Mouse (Mus musculus): ENCODE data around the gene Plek.
"Not testable (repeated sequence)": the region's sequence is repeated elsewhere in the genome, so short reads cannot be mapped to it uniquely, and the experiment has no call there.

The Plek gene

DNA sequence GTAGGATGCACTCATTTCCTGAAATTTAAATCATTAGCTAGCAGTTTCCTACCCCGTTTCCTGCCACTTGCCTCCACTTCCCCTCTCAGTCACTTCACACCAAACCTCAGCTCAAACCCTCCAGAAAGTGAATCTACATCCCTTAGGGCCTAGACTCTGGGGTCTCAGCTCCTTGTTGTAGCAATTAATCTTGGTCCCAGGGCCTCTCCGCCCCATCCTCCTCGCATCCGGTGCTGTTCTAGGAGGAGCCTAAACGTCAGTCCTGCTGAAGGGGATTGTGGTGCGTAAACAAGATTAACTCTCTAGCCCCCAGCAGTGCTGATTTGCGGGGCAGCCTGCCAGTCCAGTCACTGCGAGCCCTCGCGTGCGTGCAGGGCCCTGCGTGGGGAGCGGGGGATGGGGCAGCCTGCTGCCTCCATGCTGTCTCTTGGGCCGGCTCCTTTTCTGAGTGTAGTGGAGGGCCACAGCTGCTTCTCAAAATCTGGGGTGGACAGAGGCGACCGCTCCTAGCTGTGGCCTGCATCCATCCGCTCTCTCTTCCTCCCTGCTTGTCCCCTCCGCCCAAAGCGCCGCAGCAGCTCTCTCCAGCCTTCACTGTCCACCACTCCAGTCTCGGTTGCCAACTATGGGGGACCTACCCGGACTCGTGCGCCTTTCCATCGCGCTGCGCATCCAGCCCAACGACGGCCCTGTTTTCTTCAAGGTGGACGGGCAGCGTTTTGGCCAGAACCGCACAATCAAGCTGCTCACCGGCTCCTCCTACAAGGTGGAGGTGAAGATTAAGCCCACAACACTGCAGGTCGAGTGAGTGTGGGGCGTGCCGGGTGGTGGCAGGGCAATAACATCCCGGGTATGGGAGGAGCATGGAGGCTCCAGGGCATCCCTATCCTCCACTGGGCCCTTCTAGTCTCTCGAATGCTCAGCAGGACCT lies at the start of gene Plek, which contains the start of gene Cnrip1:
Gene Plek (minus strand): TSS at position 837 of the 931 bp plus-strand sequence.
Gene Cnrip1 (plus strand): TSS at position 42 of the 931 bp plus-strand sequence.
- peak; percentile 80 to 81 for DNase-seq (ENCODE audit: low spot score in 2 of 2)

DNA sequence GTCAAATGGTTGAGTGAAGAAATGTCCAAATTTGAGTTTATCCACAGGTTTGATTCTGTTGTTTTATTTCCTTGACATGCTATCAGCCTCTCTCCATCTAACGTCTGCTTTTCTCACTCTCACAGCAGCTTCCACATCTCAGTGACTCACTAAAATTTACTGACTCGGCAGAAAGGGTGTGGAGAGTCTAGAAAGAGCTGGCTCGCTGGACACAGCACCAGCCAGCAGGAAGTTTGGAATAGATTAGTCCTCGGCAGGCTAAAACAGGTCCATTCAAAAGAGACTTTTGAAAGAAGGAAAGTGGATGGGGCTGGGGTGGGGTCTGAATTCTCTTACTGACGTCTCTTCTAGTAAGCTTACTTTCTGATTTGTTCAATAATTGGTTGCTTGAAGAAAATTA lies 33.9 kb upstream of the Plek start:
- DNase-seq (ENCODE audit: low spot score in 2 of 2) = no peak

DNA sequence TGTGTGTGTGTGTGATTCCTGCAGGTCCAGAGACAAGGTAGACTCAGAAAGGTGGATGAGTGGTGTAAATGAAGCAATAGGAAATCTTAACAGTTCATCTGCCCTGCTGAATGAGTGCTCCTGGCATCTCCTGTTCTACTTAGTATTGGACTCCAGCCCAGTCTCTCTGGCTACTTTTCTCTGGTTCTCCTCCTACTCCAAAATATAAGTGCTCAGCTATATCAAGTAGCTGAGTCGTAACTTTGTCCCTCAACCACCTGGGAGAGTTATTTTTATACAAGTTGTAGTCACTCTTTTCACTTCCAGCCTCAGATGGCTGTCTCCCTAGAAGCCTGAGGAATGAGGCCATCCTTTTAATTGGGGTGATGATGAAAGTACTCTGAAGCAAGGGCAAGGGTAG lies 31.7 kb upstream of the Plek start:
- DNase-seq (ENCODE audit: low spot score in 2 of 2) = no peak

DNA sequence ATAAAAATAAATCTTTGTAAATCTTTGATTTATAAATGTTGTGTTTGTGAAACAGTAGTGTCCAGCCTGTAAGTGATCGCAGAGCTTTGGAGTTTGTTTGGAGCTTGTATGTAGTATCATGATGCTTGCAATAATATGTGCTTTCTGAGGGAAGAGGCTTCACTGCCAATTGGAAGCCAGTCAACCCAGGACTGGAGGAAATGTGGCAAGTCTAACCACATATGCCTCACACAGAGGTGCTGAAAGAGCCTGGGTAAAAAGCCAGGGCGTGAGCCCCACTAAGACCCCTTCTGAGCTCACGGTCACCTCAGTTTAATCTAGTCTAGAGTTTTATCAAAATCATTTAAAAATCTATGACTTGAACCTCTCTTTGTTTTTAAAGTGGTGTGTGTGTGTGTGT lies 31.3 kb upstream of the Plek start:
- no peak for DNase-seq (ENCODE audit: low spot score in 2 of 2)

DNA sequence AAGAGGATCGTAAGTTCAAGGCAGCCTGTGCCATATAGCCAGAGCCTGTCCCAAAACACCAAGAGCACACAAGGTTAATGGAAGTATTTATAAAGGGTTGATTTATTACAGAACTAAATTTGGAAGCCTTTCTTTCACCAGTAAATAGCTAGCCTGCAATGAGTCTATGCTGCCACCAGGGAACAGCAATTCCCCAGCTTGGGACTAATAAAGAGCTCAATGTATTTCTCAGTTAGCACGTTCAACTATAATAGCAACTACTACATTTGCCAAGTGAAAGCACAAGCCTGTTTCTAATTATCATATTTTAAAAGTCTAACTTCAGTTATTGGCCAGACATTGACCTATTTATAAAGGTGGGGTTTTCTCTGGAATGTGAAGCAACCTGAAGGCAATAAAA lies 30.8 kb upstream of the Plek start:
- DNase-seq (ENCODE audit: low spot score in 2 of 2) = no peak

DNA sequence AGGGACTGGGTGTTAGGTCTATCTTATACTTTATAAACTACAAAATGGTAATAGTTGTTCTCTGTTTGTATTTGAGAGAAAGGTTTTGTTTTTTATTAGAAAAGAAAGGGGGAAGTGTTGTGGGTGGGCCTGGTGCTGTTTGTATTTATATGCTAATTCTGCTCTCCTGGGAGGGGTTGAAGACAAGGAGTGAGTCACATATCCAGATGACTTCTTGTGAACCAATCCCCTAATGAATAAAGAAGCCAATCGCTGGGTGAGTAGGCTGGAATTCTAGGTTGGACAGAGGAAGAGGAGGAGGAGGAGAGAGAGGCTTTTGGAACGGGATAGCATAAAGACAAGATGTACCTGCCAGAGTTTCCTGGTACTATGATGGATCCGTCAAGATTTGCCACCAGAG lies 29.9 kb upstream of the Plek start:
- DNase-seq (ENCODE audit: low spot score in 2 of 2) = no peak

DNA sequence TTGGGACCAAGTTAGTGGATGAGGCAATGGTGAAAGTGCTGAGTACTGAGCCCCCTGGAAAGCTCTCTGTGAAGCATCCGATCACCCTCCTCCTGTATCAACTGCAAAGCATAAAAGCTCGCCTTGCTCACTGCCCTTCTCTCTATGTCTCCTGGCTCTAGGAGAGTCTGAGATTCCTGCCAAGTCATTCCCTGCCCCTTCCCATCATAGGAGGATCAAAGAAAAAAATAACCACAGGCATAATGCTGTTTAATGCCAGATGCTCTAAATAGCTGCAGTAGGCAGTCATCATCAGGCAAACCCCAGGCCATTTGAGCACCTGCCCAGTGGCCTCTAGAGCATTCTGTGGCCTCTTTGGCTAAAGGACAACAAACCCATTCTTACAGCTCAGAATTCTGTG lies 23.5 kb upstream of the Plek start:
- DNase-seq (ENCODE audit: low spot score in 2 of 2) = no peak

DNA sequence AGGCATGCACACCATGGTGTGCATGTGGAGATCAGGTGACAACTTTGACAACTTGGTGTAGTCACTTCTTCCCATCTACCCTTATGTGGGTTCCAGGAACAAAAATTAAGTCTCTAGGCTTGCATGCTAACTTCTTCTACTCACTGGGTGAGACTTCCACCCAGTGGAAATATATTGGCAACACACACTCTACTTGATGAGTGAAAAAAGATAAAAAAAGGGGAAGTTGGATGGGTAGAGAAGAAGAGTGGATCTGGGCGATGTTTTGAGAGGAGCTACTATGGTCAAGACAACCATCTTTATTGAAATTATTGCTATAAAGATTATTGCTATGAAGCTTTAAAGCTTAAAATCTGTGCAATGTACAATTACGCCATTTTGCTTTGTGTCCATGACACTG lies 17.2 kb upstream of the Plek start:
- not testable (repeated sequence) for DNase-seq (ENCODE audit: low spot score in 2 of 2)

DNA sequence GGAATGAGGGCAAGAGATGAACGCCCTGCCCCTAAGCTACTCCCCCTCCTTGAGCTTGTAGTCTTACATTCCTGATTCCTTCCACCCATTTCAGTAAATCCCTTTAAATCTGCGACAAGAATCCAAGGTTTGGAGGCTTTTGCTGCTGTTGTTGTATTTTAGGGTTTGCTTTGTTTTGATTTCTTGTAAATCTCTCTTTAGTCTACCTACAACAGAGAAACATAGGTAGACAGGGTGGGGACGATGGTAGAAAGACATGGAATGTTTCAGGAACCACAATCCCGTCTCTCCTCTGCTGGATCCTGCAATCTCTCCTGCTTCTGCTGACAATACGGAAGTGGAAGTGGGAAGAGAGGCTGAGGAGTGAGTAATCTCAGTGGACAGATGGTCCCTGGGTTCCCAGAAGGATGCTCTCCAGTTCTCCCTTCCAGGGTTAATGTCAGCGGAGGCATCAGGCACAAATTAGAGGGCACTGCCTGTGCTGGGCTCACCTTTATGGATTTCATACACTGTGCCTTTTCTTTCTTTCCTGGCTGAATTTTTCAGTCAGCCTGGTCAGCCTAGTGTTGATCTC lies 382 bp upstream of the Plek start:
- DNase-seq (ENCODE audit: low spot score in 2 of 2) = peak in 1 of 2 experiments; percentile 20

DNA sequence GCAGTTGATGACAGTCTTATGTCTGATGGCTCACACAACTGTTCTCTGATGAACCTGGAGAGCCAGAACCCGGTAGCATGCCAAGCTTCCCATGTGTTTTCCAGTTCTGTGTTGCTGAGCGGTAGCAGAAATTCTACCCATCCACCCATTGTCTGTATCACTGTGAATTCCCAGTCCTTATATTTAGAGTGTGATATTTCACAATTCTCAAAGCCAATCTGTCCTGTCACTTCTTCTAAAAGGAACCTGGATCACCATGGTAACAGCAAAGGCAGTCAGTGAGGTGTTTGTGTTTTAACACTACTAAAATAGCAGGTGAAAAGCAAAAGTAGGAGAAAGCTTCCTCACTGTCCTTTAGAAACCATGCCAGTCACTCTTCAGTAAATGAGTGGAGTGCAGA lies 6.4 kb downstream of the Plek start:
- peak in 1 of 2 experiments; percentile 36 for DNase-seq (ENCODE audit: low spot score in 2 of 2)

DNA sequence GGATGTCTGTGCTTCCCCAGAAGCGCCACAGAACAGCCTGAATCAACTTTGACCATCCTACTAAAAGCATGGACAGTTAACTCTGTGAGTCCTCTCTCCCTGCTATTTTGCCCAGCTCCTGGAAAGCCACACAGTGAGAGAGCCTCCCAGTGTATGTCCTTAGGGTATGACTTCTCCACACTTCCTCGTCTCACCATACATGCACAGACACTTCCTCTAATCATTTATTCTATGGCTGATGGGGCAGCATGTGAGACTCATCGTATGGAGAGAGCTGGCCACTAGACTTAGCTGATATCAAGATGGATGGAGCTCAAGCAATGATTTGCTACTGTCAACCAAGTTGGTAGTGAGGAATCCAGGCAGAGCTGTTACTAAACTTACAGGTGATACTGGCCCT lies 28.2 kb downstream of the Plek start:
- DNase-seq (ENCODE audit: low spot score in 2 of 2) = no peak

DNA sequence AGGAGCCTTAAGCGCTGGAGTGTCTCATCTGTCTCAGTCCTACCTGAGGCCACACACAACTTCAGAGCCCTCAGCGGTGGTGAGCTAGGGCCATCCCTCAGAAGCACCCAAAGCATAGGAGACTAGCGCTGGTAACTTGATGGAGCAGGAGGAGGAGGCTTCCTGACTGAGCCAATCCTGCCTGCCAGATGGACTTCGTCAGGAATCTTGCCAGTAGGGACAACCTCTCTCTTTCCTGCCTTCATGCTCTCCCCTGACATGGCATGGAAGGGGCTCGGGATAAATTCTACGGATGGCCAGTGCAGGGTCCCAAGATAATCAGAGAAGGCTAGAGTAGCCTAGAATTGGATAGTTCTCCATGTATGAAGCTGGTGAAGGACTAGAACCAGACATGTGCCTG lies 29.0 kb downstream of the Plek start:
- no peak for DNase-seq (ENCODE audit: low spot score in 2 of 2)

DNA sequence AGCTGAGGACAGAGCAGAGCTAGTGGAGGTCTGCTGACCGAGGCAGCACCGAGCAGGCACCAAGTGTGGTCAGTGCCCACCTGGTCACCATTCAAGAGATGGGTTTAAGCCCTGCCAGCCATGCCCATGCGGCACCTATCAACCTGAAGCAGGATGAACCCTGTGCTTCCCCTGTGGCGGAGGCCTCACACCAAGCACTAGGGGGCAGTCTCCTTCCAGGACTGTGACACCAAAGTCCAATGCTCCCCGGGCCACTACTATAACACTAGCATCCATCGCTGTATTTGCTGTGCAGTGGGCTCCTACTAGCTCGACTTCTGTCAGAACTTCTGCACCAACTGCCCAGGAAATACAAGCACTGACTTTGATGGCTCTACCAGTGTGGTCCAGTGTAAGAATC lies 32.9 kb downstream of the Plek start:
- no peak for DNase-seq (ENCODE audit: low spot score in 2 of 2)

DNA sequence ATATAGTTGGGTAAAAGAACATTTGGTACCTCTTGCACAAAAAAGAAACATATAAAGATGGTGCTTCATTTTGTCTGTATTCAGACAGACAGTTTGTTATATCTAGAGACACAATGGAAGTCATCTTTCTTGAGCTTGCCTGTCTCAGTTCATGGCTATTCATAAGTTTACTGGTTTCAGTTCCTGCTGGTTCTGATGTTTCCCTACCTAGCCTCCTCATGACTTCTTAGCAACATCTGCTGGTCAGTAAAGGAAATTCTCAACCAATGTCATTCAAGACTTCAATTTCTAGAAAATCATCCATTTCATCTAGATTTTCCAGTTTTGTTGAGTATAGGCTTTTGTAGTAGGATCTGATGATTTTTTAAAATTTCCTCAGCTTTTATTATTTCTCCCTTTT lies 39.2 kb downstream of the Plek start:
- no peak for DNase-seq (ENCODE audit: low spot score in 2 of 2)

DNA sequence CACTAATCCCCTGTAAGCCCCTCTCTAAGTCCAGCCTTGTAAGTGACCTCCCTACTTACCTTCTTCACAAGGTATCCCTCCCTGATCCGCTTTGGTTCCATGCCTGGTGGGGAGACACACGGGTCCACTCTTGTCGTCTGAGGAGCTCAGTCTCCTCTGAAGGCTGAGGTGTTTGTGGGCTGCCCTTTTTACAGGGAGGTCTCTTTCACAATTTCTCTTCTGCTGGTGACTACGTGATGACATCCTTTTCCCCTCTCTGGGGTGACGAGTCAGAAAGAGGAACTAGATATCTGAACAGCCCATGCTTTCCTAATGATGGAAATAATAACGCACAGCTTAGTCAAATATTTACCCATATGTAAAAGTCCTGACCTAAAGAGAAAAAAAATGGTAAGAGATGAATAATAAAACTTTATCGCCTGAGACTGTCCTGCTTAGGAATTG lies 43.7 kb downstream of the Plek start:
- no peak for DNase-seq (ENCODE audit: low spot score in 2 of 2)

DNA sequence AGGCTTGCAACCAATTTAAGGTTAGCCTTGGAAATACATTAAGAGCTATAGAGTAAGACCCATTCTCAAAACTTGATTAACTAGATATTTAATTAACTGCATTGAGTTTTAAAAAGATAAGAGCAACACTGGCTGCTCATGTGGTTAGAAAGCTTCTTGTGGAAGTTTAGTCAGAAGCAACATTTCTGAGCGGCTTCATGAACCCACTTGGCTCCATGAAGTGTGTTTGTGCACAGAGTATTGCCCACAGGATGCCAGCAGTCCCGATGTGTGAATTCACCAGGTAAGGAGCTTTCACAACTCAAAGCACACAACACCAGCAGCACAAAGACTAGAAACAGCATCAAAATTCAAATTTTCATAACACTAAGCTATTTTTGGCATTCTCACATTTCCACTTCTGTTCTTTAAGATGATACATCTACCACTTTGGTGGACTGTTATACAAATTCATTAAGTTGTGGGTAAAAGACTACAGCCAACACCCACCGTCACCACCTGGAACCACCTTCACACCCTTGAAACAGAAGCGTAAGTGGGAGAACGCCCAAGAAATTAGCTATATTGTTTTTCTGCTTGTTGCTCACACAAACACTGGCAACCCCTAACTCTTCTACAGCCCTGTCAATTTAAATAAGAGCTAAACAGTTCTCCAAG lies 44.5 kb downstream of the Plek start:
- DNase-seq (ENCODE audit: low spot score in 2 of 2) = no peak

DNA sequence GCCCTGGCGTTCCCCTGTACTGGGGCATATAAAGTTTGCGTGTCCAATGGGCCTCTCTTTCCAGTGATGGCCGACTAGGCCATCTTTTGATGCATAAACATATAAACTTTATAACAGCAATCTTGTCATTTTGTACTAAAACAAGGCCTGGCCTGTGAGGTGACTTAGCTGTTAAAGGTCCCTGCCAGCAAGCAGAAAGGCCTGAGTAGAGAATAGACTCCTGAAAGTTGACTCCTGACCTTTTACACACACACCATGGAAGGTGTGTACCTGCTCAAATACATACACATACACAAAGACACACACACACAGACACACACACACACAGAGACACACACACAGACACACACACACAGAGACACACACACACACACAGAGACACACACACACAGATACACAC lies 45.7 kb downstream of the Plek start:
- not testable (repeated sequence) for DNase-seq (ENCODE audit: low spot score in 2 of 2)

DNA sequence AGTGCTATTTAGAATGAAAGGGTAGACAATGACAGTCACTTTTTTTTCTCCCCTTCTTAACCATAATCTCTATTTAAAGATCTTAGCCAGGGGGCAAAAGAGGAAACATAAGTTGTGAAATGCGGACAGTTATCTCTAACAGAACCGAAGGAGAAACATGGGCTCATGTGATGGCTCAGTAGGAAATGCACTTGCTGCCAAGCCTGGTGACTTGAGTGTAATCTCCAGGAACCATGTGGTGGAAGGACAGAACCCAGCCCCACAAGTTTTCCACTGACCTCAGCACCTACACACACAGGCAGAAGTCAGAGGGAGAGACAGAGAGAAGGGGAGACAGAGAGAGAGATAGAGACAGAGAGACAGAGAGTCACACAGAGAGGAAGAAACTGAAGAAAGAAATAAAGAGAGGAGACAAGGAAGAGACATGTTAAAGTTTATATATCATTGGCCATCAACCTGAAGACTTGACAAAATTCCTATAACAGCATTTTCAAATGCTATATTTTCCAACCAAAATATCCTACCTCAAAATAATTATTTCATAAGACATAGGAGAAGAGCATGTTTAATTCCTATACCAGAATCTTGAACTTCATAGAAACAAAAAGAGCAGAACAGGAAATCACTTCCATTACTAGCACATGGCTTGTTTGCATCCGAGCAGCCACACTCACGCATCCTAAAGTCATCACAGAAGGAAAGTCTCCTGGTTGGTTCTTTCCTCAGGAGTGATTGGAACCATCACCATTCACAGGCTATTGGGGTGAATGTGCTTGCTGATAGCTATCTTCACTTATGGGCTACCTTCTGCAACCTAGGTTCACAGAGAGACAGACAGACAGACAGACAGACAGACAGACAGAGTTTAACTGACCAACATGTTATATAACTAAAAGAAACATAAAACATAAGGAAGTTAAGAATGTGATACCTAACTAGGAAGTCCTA lies 47.0 kb downstream of the Plek start:
- DNase-seq (ENCODE audit: low spot score in 2 of 2) = no peak

DNA sequence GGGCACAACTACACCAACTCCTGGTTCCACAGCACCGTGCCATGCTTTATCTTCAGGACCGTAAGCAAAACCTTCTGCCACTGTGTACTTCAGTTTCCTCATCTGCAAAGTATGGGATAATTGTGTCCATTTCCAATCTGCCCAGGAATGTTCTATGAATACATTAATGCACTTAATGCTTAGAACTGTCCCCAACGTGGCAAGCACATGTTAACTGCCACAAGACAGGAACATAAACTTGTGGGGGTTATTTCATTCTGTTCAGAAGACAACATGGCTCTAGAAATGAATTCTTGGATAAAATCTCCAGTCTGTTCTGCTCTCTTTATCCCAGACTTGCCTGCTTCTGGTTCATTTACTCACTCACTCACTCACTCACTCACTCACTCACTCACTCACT lies 48.4 kb downstream of the Plek start:
- DNase-seq (ENCODE audit: low spot score in 2 of 2) = no peak

DNA sequence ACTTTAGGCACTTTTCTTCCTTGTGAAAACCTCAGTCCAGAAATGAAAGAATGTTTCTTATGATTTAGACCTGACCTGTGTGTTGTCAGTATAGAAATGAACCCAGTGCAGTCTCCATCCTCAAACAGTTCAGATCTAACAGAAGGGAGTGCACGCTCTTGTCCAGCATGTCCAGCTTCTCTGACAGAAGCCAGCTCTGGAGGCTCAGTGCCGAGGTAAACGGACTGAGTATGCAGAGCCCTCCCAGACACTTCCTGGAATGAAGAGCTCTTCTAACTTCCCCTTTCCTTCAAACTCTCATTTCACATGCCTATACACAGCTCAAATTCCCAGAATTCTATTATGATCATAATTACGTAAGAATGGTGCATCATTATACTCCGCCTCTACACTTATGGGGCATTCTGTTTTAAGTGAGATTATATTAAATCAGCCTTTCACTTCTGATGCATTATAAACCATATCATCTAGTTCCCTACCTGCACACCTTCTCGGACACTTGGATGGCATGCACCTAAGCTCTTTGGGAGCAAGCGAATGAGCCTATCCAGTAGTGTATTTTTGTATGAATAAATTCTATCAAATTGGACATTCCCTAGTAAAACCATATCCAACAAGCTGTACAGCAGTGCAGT lies 49.3 kb downstream of the Plek start:
- no peak for DNase-seq (ENCODE audit: low spot score in 2 of 2)

Data from frontal cortex, postnatal 14 days (tissue).